Mouse (Mus musculus): ENCODE results near the gene Haus6. TPM values are rescaled to one million over a fixed set of nuclear protein-coding genes. Genes with fewer than 3 reads are reported as not detected.

The Haus6 gene
- polyA plus RNA-seq, 2 experiments = 5.7 to 12.7 TPM

- TF ChIP-seq EP300 (IDR thresholded peaks at IDR 0.05; ENCODE audit: low read depth) (no peak), CTCF (IDR thresholded peaks at IDR 0.05; ENCODE audit: low read depth) (no peak)
- H3K27ac ChIP-seq = no peak overlapping the region
- H3K9ac ChIP-seq (replicated peaks) = no peak overlapping the region
- H3K36me3 ChIP-seq (replicated peaks; ENCODE audit: control insufficient read depth, insufficient read depth, low read depth) = no peaks in the 10 kb centered on the region
- H3K9me3 ChIP-seq (ENCODE audit: control insufficient read depth, low read length) = no peaks in the 10 kb centered on the region
- H3K4me2 ChIP-seq (ENCODE audit: low read depth) = no peak overlapping the region
- no peak for ATAC-seq (ENCODE audit: insufficient read depth)
- WGBS (ENCODE audit: insufficient replicate concordance) = 56% methylated on average over 6 of the region's 6 CpGs
- no peaks in the 10 kb centered on the region for H3K4me1 ChIP-seq (replicated peaks; ENCODE audit: control insufficient read depth in 2 of 2, insufficient read depth in 2 of 2, low read length in 1 of 2)
- H3K27me3 ChIP-seq (ENCODE audit: control insufficient read depth, insufficient read depth, low read length) = no peaks in the 10 kb centered on the region
- no peak for DNase-seq (ENCODE audit: low read depth in 3 of 3, low spot score in 3 of 3)
- no peak overlapping the region for H3K4me3 ChIP-seq (ENCODE audit: insufficient read depth in 1 of 2, low read depth in 2 of 2, low read length in 2 of 2)
These were observed 82.7 kb downstream of the Haus6 start for GRCm38 (mm10) chr4:86529161-86529560.

Other genes starting within 250 kb of the Haus6 start
- not detected in 2 replicates for gene Saxo1, start 53.7 kb downstream of the Haus6 start, polyA plus RNA-seq (2012; rRNA removed)
- gene Saxo1, start 53.7 kb downstream of the Haus6 start, polyA plus RNA-seq (2014; fragmentation: Nextera tagmentation; extraction: Ambion mirVana) = not detected in 2 replicates
- gene Rraga, start 36.4 kb downstream of the Haus6 start, polyA plus RNA-seq (2012; rRNA removed) = 28.1 and 38.4 TPM in 2 replicates
- gene Rraga, start 36.4 kb downstream of the Haus6 start, polyA plus RNA-seq (2014; fragmentation: Nextera tagmentation; extraction: Ambion mirVana) = 32.3 and 33.5 TPM in 2 replicates
- gene Plin2, start 58.0 kb upstream of the Haus6 start, polyA plus RNA-seq (2012; rRNA removed) = 89.7 and 108 TPM in 2 replicates
- gene Plin2, start 58.0 kb upstream of the Haus6 start, polyA plus RNA-seq (2014; fragmentation: Nextera tagmentation; extraction: Ambion mirVana) = 159 and 166 TPM in 2 replicates
- gene Dennd4c, start 136.5 kb upstream of the Haus6 start, polyA plus RNA-seq (2012; rRNA removed) = 2.0 and 2.7 TPM in 2 replicates
- 2.1 and 2.4 TPM in 2 replicates for gene Dennd4c, start 136.5 kb upstream of the Haus6 start, polyA plus RNA-seq (2014; fragmentation: Nextera tagmentation; extraction: Ambion mirVana)
- gene Rps6, start 245.4 kb upstream of the Haus6 start, polyA plus RNA-seq (2012; rRNA removed) = 885 and 1,231 TPM in 2 replicates
- 593 and 603 TPM in 2 replicates for gene Rps6, start 245.4 kb upstream of the Haus6 start, polyA plus RNA-seq (2014; fragmentation: Nextera tagmentation; extraction: Ambion mirVana)